ENCODE assay signal across 21 mouse cellular contexts in the genomic region with DNA sequence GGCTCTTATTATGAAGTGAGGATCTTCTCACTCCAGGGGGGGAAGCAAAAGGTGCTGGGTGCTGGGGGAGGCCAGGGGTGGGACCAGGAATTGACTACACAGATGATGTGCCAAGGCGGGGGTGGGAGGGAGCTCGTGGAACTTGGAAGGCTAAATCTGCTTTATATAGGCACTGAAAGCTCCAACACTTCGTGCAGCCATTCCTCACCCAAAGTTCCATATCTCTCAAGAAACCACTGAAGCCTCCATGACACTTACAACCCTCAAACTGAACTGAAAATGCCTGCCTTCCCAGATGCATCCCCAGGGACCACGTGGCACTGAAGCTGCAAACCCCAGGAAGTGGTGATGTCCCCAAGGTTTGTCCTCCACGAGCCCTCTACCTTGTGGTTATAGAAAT. TPM values are rescaled to one million over a fixed set of nuclear protein-coding genes. Genes with fewer than 3 reads are reported as not detected.
"Had no signal": no experiment of that assay in that cellular context is flagged by ENCODE, and none has a peak within 500 bp of the region (broad histone marks: within the 10 kb centered on the region; RNA-seq: fewer than 3 reads in every experiment).

No protein-coding gene starts in this region.

- H3K9me3 ChIP-seq: limb, embryonic 10.5 days; limb, embryonic 13.5 days; liver, embryonic 12.5 days; liver, embryonic 15.5 days; megakaryocyte, embryonic 14.5 days; midbrain, embryonic 10.5 days; neural tube, embryonic 12.5 days; neural tube, embryonic 15.5 days had no signal

- H3K9ac ChIP-seq: limb, embryonic 13.5 days; liver, embryonic 12.5 days; liver, embryonic 15.5 days; neural tube, embryonic 12.5 days; neural tube, embryonic 15.5 days had no signal

- H3K4me2 ChIP-seq: limb, embryonic 13.5 days; liver, embryonic 12.5 days; liver, embryonic 15.5 days; neural tube, embryonic 12.5 days; neural tube, embryonic 15.5 days had no signal

- H3K4me3 ChIP-seq: limb, embryonic 10.5 days; limb, embryonic 13.5 days; liver, embryonic 12.5 days; liver, embryonic 15.5 days; megakaryocyte, embryonic 14.5 days; midbrain, embryonic 10.5 days; neural tube, embryonic 12.5 days; neural tube, embryonic 15.5 days had no signal

- H3K27me3 ChIP-seq: liver, embryonic 12.5 days; liver, embryonic 15.5 days; neural tube, embryonic 12.5 days; neural tube, embryonic 15.5 days had no signal

- H3K36me3 ChIP-seq: limb, embryonic 10.5 days; limb, embryonic 13.5 days; liver, embryonic 12.5 days; liver, embryonic 15.5 days had no signal

- DNase-seq: kidney, adult 11 months; kidney, adult 9 months; kidney, postnatal 14 days; kidney, postnatal 4 days; liver; lung, adult 2 months; midbrain, embryonic 14.5 days; right cerebral cortex, adult 18-20 months; right cerebral cortex, postnatal 14 days; right cerebral cortex, postnatal 4 days; thymus, postnatal 25 days had no signal

- H3K4me1 ChIP-seq: liver, embryonic 15.5 days; neural tube, embryonic 12.5 days; neural tube, embryonic 15.5 days had no signal

- ATAC-seq: liver, embryonic 12.5 days had no signal

- H3K27ac ChIP-seq: limb, embryonic 10.5 days; liver, embryonic 12.5 days; liver, embryonic 15.5 days; midbrain, embryonic 10.5 days; neural tube, embryonic 12.5 days; neural tube, embryonic 15.5 days; stomach, postnatal 0 days had no signal

RNA-seq across cellular contexts. Expression of a gene that starts 53.3 kb away (rescaled TPM):
- total RNA-seq: layer of hippocampus, adult 18-20 months had no signal
